Mouse (Mus musculus) lung, postnatal 14 days (tissue): ENCODE results near the gene Cdk14.

Source experiments
- DNase-seq: peaks from one replicate; pipeline ENCODE4 v3.0.0; 2021

The Cdk14 gene

DNA sequence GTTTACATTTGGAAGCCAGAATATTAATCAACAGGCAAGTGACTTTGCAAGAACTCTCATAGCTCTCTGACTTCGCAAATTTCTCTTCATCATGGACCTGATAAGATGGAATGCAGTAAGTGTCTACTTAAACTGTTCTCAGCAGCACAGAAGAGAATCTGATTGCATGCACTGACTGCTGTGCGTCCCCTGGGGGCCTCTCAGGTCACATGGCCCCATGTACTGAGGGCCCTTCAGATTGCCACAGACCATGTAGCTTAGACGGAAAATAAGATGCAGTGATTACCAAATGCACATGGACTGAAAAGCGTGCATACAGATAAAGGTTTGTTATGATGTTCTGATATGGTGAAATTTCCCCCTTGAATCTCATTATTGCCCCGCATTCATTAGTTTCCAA lies 653.4 kb downstream of the Cdk14 start:
- no peak for DNase-seq

DNA sequence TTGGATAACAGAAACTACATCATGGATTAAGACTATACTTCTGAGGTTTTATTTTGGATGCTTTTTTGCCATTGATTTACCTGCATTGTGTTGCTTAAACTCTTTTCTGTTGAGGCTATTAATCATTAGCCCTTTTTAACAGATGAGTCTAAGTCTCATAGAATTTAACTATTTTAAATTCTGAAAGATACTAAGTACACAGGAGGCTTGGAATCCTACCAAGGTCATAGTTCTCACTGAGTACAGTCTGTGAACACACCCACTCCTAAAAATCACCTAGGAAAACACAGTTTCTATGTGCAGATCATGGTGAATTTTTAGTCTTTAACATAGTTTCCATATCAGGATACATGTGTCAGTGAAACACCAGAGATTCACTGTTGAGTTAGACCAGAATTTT lies 658.2 kb downstream of the Cdk14 start:
- DNase-seq: no peak

DNA sequence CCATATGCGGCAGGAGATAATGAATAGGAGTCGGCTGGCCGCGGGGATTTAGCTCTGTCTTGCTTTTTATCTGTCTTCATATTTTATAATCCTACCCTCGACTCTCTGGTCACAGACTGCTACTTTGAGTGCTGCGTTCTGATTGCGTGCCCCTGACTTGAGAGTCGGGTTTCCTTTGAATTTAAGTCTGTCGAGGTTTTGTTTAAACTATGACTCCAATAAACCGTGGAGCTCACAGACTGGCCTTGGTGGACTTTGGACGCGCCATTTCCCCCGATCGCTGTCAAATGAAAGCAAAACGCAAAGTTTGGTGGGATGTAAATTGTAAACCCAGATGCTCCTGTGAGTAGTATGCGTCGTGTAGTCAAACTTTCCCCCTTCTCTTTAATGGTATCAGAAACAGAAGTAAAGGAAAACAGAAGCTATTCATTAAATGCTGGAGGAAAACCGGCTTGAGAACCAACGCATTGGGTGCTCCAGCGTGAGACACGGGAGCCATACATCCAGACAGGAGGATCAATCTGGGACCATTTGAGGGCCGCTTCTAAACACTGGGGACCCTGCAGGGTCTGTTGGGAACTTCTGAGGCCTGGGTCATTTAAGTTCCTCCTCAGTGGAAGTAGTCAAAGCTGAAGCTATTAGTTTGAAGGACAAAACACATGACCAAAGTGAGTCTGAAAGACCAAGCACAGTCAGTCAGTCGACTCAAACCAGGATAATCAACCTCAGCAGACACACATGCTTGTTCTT lies 661.6 kb downstream of the Cdk14 start:
- no peak for DNase-seq

DNA sequence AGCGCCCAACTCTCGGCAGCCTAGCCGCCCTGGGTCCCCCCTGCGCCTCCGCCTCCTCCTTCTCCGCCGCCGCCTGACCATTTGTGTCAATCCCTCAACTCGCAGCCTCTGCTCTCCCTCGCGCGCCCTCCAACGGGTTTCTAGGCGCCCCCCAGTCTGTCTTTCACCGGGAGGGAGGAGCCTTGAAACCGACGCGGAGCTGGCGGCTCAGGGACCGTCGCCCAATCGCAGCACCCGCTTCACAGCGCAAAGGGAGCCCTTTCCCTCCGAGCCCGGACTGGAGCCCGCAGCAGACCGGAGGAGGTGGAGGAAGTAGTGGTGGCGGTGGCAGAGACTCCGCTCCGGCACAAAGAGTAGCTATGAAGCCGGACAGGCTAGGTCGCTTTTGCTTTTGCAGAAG lies 662.2 kb downstream of the Cdk14 start, which contains the start of gene Fzd1:
Fzd1 (minus strand) TSS at position 134 of the 400 bp plus-strand sequence.
- DNase-seq: peak; percentile 92

DNA sequence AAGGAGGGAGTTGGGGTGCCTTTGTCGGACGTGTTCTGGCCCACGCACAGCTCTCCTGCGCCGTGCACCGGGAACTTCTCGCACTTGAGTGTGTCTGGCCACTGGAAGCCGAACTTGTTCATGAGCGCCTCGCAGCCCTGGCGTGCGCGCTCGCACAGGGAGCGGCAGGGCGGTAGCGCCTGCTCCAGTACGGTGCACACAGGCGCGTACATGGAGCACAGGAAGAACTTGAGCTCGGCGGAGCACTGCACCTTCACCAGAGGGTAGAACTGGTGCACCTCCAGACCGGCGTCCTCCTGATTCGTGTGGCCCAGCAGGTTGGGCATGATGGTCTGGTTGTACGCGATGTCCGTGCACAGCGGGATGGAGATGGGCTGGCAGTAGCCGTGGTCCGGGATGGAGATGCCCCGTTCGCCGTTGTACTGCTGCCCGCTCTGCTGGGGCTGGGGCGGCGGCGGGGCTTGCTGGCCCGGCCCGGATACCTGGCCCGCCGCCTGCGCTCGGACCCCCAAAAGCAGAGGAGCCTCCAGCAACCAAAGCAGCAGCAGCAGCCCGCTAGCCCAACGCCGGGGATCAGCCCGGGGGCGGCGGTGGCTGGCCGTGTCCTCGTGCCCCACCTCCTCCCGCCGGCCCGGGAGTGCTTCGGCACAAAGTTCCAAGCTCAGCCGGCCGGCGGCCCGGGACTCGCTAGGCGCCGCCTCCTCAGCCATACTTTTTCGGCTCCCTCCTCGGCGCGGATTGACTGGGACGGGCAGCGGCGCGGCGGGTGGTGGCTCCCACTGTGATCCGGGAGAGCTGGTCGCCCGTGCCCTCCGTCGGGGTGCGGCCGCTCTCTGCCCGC lies 663.0 kb downstream of the Cdk14 start:
- peak; percentile 66 for DNase-seq

DNA sequence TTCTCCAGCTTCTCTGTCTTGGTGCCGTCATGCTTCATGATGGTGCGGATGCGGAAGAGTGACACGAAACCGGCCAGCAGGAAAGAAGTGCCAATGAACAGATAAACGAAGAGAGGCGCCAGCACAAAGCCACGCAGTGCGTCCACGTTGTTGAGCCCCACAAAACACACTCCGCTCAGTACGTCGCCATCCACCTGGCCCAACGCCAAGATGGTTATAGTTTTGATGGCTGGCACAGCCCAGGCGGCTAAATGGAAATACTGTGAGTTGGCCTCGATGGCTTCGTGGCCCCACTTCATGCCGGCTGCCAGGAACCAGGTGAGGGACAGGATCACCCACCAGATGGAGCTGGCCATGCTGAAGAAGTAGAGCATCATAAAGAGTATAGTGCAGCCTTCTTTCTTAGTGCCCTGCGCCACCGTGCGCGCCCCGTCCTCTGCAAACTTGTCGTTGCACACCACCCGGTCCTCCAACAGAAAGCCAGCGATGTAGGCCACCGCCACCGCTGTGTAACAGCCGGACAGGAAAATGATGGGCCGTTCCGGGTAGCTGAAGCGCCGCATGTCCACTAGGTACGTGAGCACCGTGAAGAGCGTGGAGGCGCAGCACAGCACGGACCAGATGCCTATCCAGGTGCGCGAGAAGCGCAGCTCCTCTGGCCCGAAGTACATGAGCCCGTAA lies 664.0 kb downstream of the Cdk14 start:
- DNase-seq: peak; percentile 49

DNA sequence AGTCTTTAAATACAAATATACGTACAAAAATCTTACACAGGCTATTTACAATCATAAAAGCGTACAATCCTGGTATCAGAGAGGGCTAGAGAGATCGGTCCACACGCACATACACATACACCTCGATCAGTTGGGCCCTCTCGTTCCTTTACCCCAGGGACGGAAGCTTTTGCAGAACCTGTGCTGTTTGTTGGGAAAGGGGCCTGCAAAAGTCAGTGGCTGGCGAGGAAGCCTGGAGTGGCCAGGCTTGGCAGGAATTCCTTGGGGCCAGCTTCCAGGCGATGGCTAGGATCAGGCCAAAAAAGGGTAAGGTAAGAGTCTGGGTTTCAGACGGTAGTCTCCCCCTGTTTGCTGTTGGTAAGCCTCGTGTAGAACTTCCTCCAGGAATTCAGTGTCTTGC lies 664.8 kb downstream of the Cdk14 start:
- DNase-seq: no peak

DNA sequence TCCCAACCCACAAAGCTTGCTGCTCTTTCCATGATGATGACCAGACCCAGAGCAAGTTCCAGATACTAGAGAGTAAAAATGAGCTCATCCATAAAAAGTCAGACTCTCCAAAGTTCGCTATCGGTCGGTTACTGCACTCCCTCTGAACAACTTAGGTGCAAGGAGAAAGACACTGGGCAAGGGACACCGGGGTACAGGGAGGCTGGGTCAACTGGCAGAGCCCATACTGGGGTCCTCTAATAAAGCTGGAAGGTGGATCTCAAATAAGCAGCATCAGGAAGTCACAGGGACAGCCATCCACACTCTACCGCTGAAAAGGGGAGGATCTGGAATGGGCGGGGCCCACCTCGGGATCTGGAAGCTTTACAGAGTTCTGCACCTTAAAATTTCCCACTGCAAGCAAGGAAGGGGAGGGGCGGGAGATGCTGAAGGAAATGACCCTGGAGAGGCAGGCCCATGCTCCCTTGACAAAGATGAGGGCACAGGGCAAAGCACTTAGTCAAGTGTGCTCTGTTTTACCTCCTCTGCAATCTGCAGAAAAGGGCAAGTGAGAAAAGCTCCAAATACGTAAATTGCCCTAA lies 665.3 kb downstream of the Cdk14 start:
- no peak for DNase-seq
